Mouse (Mus musculus) erythroblast, embryonic 14.5 days (primary cell): ENCODE results near the gene Pdgfa. TPM values are rescaled to one million over a fixed set of nuclear protein-coding genes. Genes with fewer than 3 reads are reported as not detected.

Experiments used
- H3K27me3 ChIP-seq: 2 replicates; pipeline ENCODE4 v1.6.1; 2012; ENCODE audit warnings: inconsistent platforms; ENCODE audit not compliant: control insufficient read depth
- H3K36me3 ChIP-seq: 2 replicates; pipeline ENCODE4 v1.6.1; 2012; ENCODE audit warnings: mild to moderate bottlenecking, inconsistent platforms; ENCODE audit not compliant: control insufficient read depth
- H3K4me1 ChIP-seq: 2 replicates; pipeline ENCODE4 v1.6.1; 2012; ENCODE audit warnings: inconsistent platforms; ENCODE audit not compliant: control insufficient read depth
- H3K4me3 ChIP-seq: replicated peaks from 2 replicates; pipeline ENCODE3; 2012; ENCODE audit warnings: moderate library complexity, mild to moderate bottlenecking, inconsistent platforms
- H3K9me3 ChIP-seq: 2 replicates; pipeline ENCODE4 v1.6.1; 2012; ENCODE audit warnings: low read length, inconsistent platforms, mixed read lengths; ENCODE audit not compliant: control insufficient read depth
- GATA1 ChIP-seq: IDR thresholded peaks from 2 replicates; pipeline ENCODE4 v1.6.1; 2012; ENCODE audit warnings: low read length, inconsistent platforms, mixed read lengths
- TAL1 ChIP-seq: IDR thresholded peaks from 3 replicates; pipeline ENCODE4 v1.6.1; 2012; ENCODE audit warnings: low read length, inconsistent platforms, mixed read lengths
- polyA plus RNA-seq: library from polyadenylated mRNA; stranded (reverse); fragments of >175 nt; gene quantifications from 2 replicates; pipeline ENCODE4 v1.2.3, GENCODE M21; 2012

Pdgfa gene
- polyA plus RNA-seq, 1 experiment, result 0.02 TPM

DNA sequence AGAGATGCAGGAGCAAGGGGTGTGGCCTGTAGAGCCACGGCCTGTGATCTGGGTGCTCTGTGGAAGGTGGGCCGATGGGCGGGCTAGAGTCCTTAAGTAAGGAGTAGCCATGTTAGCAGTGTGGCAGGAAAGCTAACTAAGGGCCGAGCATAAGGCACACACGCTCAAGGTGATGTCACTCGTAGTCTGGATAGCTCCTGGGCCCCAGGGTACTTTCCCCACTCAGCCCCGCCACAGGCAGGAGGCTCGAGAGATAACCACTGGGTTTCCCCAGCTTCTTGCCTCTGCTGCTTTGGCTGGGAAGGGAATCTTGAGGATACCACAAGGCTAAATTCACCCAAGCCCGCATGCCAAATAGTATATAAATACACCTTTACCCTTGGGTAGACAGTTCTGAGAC is 25.8 kb downstream of the Pdgfa start:
- Histone ChIP-seq H3K9me3 (no peaks in the 10 kb centered on the region), H3K4me3 (no peak overlapping the region), H3K36me3 (no peaks in the 10 kb centered on the region), H3K27me3 (no peaks in the 10 kb centered on the region), H3K4me1 (no peaks in the 10 kb centered on the region)
- TF ChIP-seq TAL1 (no peak), GATA1 (no peak)

- no peak for TF ChIP-seq GATA1
- TF ChIP-seq TAL1, result no peak
- H3K4me1 ChIP-seq, result no peaks in the 10 kb centered on the region
- no peaks in the 10 kb centered on the region for H3K27me3 ChIP-seq
- no peaks in the 10 kb centered on the region for H3K36me3 ChIP-seq
- no peaks in the 10 kb centered on the region for H3K9me3 ChIP-seq
- H3K4me3 ChIP-seq, result no peak overlapping the region
Observed at GRCm38 (mm10) chr5:138970056-138970490, 27.1 kb downstream of the Pdgfa start.

- Histone ChIP-seq H3K27me3 (no peaks in the 10 kb centered on the region), H3K4me1 (no peaks in the 10 kb centered on the region), H3K36me3 (no peaks in the 10 kb centered on the region), H3K4me3 (no peak overlapping the region), H3K9me3 (no peaks in the 10 kb centered on the region)
- no peak for TF ChIP-seq GATA1
Observed at GRCm38 (mm10) chr5:138966033-138966724, 31.0 kb downstream of the Pdgfa start.

DNA sequence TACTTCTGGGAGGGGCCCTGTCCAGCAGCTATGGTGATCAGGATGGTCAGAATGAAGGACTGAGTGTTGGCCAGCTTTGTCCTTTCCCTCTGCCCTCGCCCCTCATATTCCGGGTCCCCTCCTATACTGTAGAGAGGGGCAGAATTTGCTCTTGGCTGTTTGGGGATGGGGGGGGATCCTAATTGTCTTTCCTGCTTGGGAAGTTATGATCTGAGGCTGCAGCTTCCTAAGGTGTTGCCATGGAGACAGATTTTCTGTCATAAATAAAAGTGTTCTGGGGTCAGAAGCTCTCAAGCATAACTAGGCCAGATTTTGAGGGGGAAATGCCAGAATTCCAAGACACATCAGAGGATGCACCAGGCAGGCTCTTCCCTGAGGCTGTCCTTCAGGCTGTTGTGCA is 31.6 kb downstream of the Pdgfa start:
- H3K9me3 ChIP-seq, result no peaks in the 10 kb centered on the region
- no peak overlapping the region for H3K4me3 ChIP-seq
- no peaks in the 10 kb centered on the region for H3K36me3 ChIP-seq
- H3K4me1 ChIP-seq, result no peaks in the 10 kb centered on the region
- TF ChIP-seq TAL1, result no peak
- TF ChIP-seq GATA1, result no peak
- no peaks in the 10 kb centered on the region for H3K27me3 ChIP-seq

DNA sequence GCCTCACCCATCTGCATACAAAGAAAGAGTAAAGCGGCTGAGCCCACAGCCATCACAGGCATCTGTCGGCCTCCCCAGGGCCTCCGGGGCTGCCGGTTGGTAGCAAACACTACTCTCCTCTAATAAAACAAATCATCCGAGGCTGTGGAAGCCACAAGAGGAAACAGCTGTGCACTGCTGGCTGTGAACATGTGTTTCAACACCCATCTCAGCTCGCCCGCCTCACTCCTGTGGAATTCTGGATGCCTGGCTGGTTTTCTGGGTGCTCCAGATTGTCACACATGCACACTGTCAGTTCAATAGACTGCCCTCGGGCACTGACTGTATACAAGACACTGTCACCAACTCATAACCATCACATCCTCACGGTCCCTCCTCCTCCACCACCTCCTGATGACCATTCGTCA is 40.7 kb downstream of the Pdgfa start:
- H3K4me3 ChIP-seq, result no peak overlapping the region
- H3K36me3 ChIP-seq, result no peaks in the 10 kb centered on the region
- TF ChIP-seq TAL1 (no peak), GATA1 (no peak)
- H3K9me3 ChIP-seq, result no peaks in the 10 kb centered on the region
- no peaks in the 10 kb centered on the region for H3K4me1 ChIP-seq
- H3K27me3 ChIP-seq, result no peaks in the 10 kb centered on the region

DNA sequence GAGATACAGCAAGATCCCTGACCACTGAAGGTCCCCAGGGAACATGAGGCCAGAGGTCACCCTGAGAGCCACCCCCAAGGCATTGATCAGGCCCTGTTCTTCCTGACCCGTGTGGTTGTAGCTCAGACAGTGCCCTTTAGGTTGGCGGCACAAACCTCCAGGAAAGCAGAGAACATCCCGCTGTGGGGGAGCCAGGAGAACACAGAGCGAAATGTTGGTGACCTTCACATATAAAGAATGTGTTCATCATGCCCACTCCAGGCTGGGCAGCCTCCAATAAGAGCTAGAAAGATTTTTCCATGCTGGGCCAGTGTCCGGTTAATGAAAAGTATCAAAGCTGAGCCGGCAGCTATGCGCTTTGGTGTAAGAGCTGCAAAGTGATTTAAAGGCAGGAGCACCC is 43.2 kb downstream of the Pdgfa start:
- H3K4me1 ChIP-seq, result no peaks in the 10 kb centered on the region
- H3K4me3 ChIP-seq, result no peak overlapping the region
- H3K27me3 ChIP-seq, result no peaks in the 10 kb centered on the region
- no peaks in the 10 kb centered on the region for H3K9me3 ChIP-seq
- TF ChIP-seq GATA1 (no peak), TAL1 (no peak)
- no peaks in the 10 kb centered on the region for H3K36me3 ChIP-seq

DNA sequence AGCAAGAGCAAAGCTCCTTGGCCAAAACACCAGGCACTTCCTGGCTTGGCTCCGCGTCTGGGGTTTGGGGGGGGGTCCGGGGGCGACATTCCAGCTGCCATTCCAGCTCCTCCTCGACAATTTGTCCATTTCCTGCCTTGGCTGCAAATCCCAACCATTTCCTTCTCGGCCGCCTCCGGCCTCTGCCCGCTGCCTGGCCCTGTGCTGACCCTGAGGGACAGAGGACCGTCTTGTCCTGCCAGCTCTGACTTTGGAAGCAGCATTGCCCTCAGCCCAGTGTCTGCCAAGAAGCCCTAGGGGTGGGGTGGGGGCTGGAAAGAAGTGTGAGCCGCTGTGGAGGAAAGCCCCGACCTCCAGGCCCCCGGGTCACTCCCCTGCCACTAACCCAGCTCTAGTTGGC is 44.2 kb downstream of the Pdgfa start:
- Histone ChIP-seq H3K4me1 (no peaks in the 10 kb centered on the region; the same call in 1 of the 2 replicates), H3K4me3 (no peak overlapping the region), H3K27me3 (no peaks in the 10 kb centered on the region), H3K9me3 (no peaks in the 10 kb centered on the region), H3K36me3 (no peaks in the 10 kb centered on the region)
- TF ChIP-seq TAL1, result no peak
- no peak for TF ChIP-seq GATA1

GRCm38 (mm10) chr5:138951305-138951704 is 45.9 kb downstream of the Pdgfa start:
- Histone ChIP-seq H3K27me3 (no peaks in the 10 kb centered on the region), H3K9me3 (no peaks in the 10 kb centered on the region), H3K36me3 (no peaks in the 10 kb centered on the region), H3K4me1 (no peaks in the 10 kb centered on the region; the same call in 1 of the 2 replicates), H3K4me3 (no peak overlapping the region)
- TF ChIP-seq TAL1, result no peak
- no peak for TF ChIP-seq GATA1

DNA sequence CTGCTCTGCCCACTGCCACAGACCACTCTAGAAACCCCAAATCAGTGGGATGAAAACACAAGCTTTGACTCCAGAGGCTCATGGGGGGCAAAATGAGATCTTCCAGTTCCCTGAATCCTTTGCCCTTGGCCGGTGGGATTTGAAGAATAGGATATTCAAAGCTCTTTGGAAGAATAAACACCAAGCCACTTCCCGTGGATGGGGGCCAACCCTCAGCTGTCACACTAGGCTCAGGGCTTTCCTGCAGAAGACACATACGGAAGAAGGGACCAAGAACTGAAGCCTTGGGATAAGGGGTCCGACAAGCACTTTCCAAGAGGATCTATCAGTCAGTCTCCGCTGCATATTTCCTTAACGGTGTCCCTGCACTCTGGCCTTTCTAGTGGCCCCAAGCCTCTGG is 48.0 kb downstream of the Pdgfa start:
- H3K36me3 ChIP-seq, result no peaks in the 10 kb centered on the region
- TF ChIP-seq GATA1 (no peak), TAL1 (no peak)
- H3K27me3 ChIP-seq, result no peaks in the 10 kb centered on the region
- H3K9me3 ChIP-seq, result no peaks in the 10 kb centered on the region
- no peak overlapping the region for H3K4me3 ChIP-seq
- H3K4me1 ChIP-seq, result no peaks in the 10 kb centered on the region; the same call in 1 of the 2 replicates
